Mouse (Mus musculus) brain, embryonic 18.5 days (tissue): ENCODE measurements around the gene Art4.

ENCODE experiments used
- DNase-seq: peaks from one replicate; pipeline ENCODE4 v3.0.0-alpha.2; 2012; ENCODE audit warnings: low read depth, low spot score

Art4 gene

DNA sequence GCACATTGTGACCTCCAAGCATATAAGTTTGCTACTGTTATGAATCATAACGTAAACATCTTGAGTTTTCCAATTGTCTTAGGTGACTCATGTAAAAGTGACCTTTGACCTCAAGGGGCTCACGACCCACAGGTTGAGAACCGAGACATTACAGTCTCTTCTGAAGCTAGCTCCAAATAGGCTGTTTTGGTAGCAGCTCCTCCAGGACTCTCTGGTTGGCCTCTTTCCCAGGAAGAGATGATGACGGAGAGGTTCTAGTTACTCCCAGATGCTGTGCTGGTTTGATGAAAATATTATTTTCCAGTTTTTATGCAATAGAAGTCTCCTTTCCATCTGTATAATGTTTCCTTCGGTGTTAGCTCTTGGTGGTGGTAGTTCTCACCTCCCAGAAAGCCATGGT is 11.4 kb upstream of the Art4 start:
- no peak for DNase-seq

DNA sequence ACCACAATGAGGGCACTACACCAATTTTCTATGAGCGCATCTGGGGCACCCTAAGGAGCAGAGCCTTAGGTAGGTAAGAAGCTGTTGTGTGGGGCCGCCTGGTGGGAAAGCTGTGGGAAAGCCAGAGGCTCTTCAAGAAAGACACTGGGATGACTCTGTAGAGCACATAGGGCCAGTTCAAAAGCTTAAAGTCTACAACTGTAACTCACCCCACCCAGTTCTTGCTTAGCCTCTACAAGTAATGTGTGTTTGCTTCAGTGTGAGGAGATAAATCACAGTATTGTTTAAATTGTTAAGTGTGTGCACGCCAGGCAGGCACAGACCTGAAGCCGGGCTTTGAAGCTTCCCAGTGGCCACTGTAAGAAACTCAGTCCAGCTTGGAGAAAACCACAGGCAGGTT is 8.6 kb upstream of the Art4 start:
- no peak for DNase-seq

DNA sequence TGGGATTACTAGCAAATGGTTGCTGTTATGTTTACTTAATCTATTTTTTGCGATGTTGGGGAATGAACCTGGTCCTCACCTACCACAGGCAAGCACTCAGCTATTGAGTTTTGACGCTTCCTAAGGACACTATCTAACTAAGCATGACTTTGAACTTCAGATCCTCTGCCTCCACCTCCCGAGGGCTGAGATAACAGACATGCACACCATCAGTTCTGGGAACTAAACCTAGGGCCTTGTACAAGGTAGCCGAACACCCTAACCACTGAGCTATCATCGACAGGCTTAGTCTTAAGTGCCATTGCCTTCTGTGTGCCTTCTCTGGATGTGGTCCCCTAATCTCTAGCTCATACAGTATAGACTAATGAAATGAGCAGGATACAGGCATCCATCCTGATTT is 7.8 kb upstream of the Art4 start:
- no peak for DNase-seq

- peak; percentile 32 for DNase-seq
Measured at GRCm38 (mm10) chr6:136861020-136861419, 3.5 kb upstream of the Art4 start.

- no peak for DNase-seq
Measured at GRCm38 (mm10) chr6:136858420-136858819, 887 bp upstream of the Art4 start.

- DNase-seq, result no peak
Measured at GRCm38 (mm10) chr6:136857873-136858260, 334 bp upstream of the Art4 start.

DNA sequence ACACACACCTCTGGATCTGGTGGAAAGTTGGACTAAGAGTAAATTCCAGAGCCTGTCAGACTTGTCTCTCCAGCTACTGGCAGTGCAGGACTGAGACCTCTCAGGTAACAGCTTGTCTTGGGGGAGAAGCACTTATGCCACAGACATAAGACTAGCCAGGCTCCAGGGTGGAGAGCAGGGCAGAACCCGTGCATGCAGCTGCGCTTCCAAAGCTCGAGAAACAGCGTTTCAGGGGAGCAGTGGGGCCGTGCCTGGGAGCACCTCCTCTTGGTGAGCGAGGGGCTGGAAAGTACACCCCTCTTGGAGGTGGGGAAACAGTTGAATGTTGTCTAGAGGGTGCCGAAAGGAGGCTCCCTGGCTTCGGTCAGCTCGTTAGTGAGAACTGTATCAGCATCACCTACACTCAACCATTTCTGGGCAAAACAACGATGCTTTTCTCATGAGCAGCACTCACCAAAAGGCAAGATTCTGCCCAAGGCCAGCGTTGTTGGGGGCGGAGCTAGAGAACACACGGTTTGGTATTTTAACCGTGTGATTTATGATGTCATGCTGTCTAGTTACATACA is 1.4 kb downstream of the Art4 start:
- DNase-seq, result no peak

- no peak for DNase-seq
Measured at GRCm38 (mm10) chr6:136855183-136855582, 2.4 kb downstream of the Art4 start.

DNA sequence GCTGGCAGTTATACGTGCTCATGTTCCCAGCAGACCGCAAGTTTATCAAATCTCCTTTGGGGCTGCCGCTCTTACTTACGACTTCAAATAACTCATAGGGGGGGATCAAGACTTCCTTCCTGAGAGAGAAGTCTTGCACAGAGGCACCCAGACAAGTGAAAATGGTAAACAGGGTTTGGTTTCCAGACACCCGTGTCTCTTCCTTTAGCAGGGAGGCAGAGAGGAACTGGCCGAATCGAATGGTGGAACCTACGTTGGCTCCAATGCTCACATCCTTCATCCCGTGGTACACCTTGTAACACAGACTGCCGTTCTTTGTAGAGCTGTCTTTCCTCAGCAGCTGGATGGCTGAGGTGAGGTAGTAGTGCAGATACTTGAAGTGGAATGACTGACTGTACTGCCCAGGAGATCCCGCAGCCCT is 3.2 kb downstream of the Art4 start:
- DNase-seq, result no peak

GRCm38 (mm10) chr6:136852762-136853161 is 4.8 kb downstream of the Art4 start:
- no peak for DNase-seq

DNA sequence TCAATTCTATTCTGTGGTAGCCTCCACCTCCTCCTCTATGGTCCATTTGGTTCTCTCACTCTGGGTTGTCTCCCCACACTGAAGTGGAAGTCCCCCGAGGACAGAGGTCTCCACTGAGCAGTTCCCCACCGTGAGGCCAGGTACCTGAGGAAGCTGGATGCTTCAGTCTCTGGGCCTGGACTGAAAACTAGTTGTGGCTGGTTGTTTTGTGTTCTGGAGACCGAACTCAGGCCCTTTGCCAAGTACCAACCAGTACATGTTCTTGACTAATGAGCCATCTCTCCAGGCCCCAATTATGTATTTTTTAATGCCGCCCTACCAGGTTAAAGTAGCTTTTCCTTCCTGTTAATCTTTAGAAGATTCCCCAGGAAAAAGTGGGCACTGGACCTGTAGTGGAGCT is 5.2 kb downstream of the Art4 start:
- DNase-seq, result no peak

DNA sequence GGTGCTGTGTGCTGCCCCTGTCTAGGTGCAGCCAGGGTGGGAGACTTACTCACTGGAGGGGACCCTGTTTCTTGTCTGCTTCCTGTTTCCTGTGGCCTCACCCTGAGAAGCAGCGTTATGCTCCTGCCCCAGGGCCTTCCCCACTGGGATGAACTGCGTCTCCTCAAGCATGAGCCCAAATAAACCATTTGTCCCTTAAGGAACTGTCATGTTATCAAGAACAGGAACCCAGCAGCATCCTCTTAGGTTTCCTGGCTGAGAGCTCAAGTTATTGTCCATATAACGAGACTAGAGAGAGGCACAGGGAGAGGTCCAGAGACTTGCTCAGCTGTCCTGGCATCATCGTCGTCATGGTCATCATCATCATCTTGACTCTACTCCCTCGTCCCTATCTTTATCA is 7.3 kb downstream of the Art4 start:
- DNase-seq, result no peak

- no peak for DNase-seq
Measured at GRCm38 (mm10) chr6:136848971-136849370, 8.6 kb downstream of the Art4 start.

GRCm38 (mm10) chr6:136848399-136848798 is 9.1 kb downstream of the Art4 start:
- no peak for DNase-seq

DNA sequence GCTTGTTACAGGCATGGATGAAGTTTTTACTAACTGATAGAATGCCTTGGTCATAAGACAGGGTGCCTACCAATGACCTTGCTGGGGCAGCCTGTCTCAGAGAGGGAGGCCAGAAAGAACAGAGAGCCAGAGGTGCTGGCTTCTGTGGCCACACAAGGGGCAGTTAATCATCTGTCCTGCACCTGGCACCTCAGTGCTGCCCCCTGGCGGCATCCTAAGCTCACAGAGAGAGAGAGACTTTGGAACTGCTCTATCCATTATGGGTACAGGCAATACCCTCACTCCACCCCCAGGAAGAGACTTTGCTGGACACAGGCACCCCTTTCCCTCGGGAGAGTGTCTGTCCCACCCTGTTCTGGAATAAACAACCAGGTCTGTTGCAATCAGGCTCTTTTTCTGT is 9.7 kb downstream of the Art4 start:
- DNase-seq, result no peak

- DNase-seq, result no peak
Measured at GRCm38 (mm10) chr6:136847267-136847666, 10.3 kb downstream of the Art4 start.

- no peak for DNase-seq
Measured at GRCm38 (mm10) chr6:136845706-136846480, 11.6 kb downstream of the Art4 start.

- no peak for DNase-seq
Measured at GRCm38 (mm10) chr6:136844903-136845302, 12.6 kb downstream of the Art4 start.

DNA sequence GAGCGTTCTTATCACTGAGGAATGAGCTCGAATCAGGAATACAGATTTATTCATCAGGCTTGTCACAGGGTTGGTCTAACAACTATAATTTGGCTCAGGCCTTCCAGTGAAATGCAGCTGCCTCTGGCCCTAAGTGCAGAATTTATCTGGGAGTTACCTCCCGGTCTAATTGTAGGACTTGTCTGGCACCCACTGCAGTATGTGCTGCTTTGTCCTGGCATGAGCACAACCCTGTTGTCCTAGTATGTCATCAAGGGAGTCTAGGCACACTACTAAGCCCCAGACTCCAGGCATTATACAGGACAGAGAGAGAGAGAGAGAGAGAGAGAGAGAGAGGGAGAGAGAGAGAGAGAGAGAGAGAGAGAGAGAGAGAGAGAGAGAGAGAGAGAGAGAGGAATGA is 20.2 kb downstream of the Art4 start:
- no peak for DNase-seq

DNA sequence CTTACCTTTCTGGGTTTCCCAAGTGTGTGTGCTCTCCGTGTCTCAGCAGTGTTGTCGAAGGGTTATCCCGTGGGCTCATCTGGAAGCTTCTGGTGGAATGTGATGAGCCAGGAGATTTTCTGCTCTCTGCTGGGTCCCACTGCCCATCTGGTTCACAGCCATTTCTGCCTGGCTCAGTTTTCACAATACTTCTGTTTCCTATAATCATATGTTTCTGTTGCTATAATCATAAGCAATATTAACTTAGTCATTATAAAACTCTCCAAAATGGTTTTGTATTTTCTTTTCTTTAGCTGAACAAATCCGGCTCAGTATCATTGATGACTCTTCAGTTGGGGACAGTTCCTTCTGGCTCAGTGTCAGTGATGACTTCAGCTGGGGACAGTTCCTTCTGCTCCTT is 22.2 kb downstream of the Art4 start, which contains the start of gene Smco3:
Gene Smco3 (minus strand): TSS at position 101 of the 400 bp plus-strand sequence.
- no peak for DNase-seq

GRCm38 (mm10) chr6:136831712-136832111 is 25.8 kb downstream of the Art4 start:
- DNase-seq, result no peak

- DNase-seq, result no peak
Measured at GRCm38 (mm10) chr6:136828681-136829080, 28.9 kb downstream of the Art4 start.

- DNase-seq, result peak; percentile 97
Measured at GRCm38 (mm10) chr6:136827881-136828561, 29.5 kb downstream of the Art4 start, which contains the start of gene Wbp11. Gene Wbp11, minus strand, starts transcription at chr6:136828233.
